Mouse (Mus musculus) MEL (cell line): ENCODE measurements around the gene Tbc1d2b. TPM values are rescaled to one million over a fixed set of nuclear protein-coding genes. Genes with fewer than 3 reads are reported as not detected.
A peak's percentile ranks its signal among the peaks of the same experiment; 100 is the strongest.

Source experiments
- DNase-seq: peaks from one replicate; pipeline ENCODE4 v3.0.0; 2011; ENCODE audit warnings: low read depth, low spot score
- H3K27ac ChIP-seq: 2 replicates; pipeline ENCODE4 v1.5.1; 2012; ENCODE audit warnings: low read depth, mild to moderate bottlenecking, control low read depth, low read length, moderate library complexity; ENCODE audit not compliant: control insufficient read depth
- H3K27me3 ChIP-seq, 2 experiments: fragments of 150-350 bp in 1 of 2; sonication (generic) in 1 of 2; 2 replicates each; pipeline ENCODE4 v1.6.1; 2012; ENCODE audit warnings: low read length in 2 of 2, mild to moderate bottlenecking in 2 of 2, improper control_type of control experiment in 1 of 2, moderate library complexity in 1 of 2; ENCODE audit not compliant: insufficient read depth in 2 of 2, control insufficient read depth in 1 of 2
- H3K36me3 ChIP-seq, 2 experiments: 2 replicates each; pipeline ENCODE4 v1.6.1; 2012 to 2014; ENCODE audit warnings: low read length in 2 of 2, improper control_type of control experiment in 1 of 2, inconsistent platforms in 1 of 2, mild to moderate bottlenecking in 1 of 2; ENCODE audit not compliant: insufficient read depth in 2 of 2, control insufficient read depth in 1 of 2
- H3K4me1 ChIP-seq, 2 experiments: fragments of 150-350 bp in 1 of 2; sonication (generic) in 1 of 2; 2 replicates each; pipeline ENCODE4 v1.6.1; 2012; ENCODE audit warnings: low read length in 2 of 2, improper control_type of control experiment in 1 of 2, mild to moderate bottlenecking in 1 of 2; ENCODE audit not compliant: insufficient read depth in 2 of 2, control insufficient read depth in 1 of 2
- H3K4me3 ChIP-seq, 2 experiments: fragments of 150-350 bp in 1 of 2; sonication (generic) in 1 of 2; 2 replicates each; pipeline ENCODE4 v1.5.1; 2012; ENCODE audit warnings: low read depth in 2 of 2, low read length in 2 of 2, mild to moderate bottlenecking in 2 of 2, moderate library complexity in 2 of 2, control low read depth in 1 of 2, improper control_type of control experiment in 1 of 2; ENCODE audit not compliant: control insufficient read depth in 1 of 2, insufficient read depth in 1 of 2
- H3K79me2 ChIP-seq: 2 replicates; pipeline ENCODE4 v1.6.1; 2012; ENCODE audit warnings: mild to moderate bottlenecking, low read length, moderate library complexity; ENCODE audit not compliant: control insufficient read depth, poor library complexity, insufficient read depth
- H3K9ac ChIP-seq: 2 replicates; pipeline ENCODE4 v1.6.1; 2012; ENCODE audit warnings: low read depth, mild to moderate bottlenecking, control low read depth, low read length, moderate library complexity; ENCODE audit not compliant: control insufficient read depth, poor library complexity, severe bottlenecking
- H3K9me3 ChIP-seq: fragments of 150-350 bp; sonication (generic); replicated peaks from 2 replicates; pipeline ENCODE4 v1.6.1; 2012; ENCODE audit warnings: mild to moderate bottlenecking, low read length, improper control_type of control experiment, moderate library complexity; ENCODE audit not compliant: insufficient read depth
- BHLHE40 ChIP-seq: IDR thresholded peaks from 2 replicates; pipeline ENCODE4 v1.6.1; 2012; ENCODE audit warnings: low read depth, mild to moderate bottlenecking, inconsistent platforms, low read length, improper control_type of control experiment, borderline replicate concordance
- CHD1 ChIP-seq: IDR thresholded peaks from 2 replicates; pipeline ENCODE4 v1.6.1; 2012; ENCODE audit warnings: low read depth, mild to moderate bottlenecking, inconsistent platforms, low read length, improper control_type of control experiment
- CTCF ChIP-seq, 3 experiments: IDR thresholded peaks in 2 of 3; conservative IDR thresholded peaks in 1 of 3; 2 replicates each; pipeline ENCODE4 v1.5.1; 2011 to 2012; ENCODE audit warnings: low read length in 3 of 3, low read depth in 2 of 3, mild to moderate bottlenecking in 2 of 3, improper control_type of control experiment in 1 of 3, inconsistent platforms in 1 of 3, mixed read lengths in 1 of 3, moderate library complexity in 1 of 3; ENCODE audit not compliant: control insufficient read depth in 1 of 3, insufficient read depth in 1 of 3, poor library complexity in 1 of 3, severe bottlenecking in 1 of 3
- ETS1 ChIP-seq: IDR thresholded peaks from 2 replicates; pipeline ENCODE4 v1.6.1; 2012; ENCODE audit warnings: low read depth, mild to moderate bottlenecking, inconsistent platforms, low read length, improper control_type of control experiment, moderate library complexity
- HCFC1 ChIP-seq: IDR thresholded peaks from 2 replicates; pipeline ENCODE4 v1.6.1; 2012; ENCODE audit warnings: low read depth, mild to moderate bottlenecking, inconsistent platforms, low read length, improper control_type of control experiment, moderate library complexity
- KAT2A ChIP-seq: conservative IDR thresholded peaks from 2 replicates; pipeline ENCODE4 v1.6.1; 2012; ENCODE audit warnings: low read depth, low read length, improper control_type of control experiment, inconsistent platforms
- MAFK ChIP-seq: IDR thresholded peaks from 2 replicates; pipeline ENCODE4 v1.6.1; 2011; ENCODE audit warnings: low read depth, mild to moderate bottlenecking, low read length, improper control_type of control experiment, borderline replicate concordance
- MEF2A ChIP-seq: IDR thresholded peaks from 2 replicates; pipeline ENCODE4 v1.6.1; 2014; ENCODE audit warnings: low read depth, mild to moderate bottlenecking, inconsistent platforms, low read length, improper control_type of control experiment; ENCODE audit not compliant: poor library complexity, insufficient replicate concordance, severe bottlenecking; ENCODE audit errors: extremely low read depth
- SIN3A ChIP-seq: IDR thresholded peaks from 2 replicates; pipeline ENCODE4 v1.6.1; 2012; ENCODE audit warnings: low read length, improper control_type of control experiment, inconsistent platforms
- SMC3 ChIP-seq: IDR thresholded peaks from 2 replicates; pipeline ENCODE4 v1.6.1; 2011; ENCODE audit warnings: low read depth, low read length, improper control_type of control experiment
- TCF12 ChIP-seq: IDR thresholded peaks from 2 replicates; pipeline ENCODE4 v1.6.1; 2014; ENCODE audit warnings: low read depth, mild to moderate bottlenecking, inconsistent platforms, low read length, improper control_type of control experiment, moderate library complexity
- UBTF ChIP-seq: IDR thresholded peaks from 2 replicates; pipeline ENCODE4 v1.6.1; 2012; ENCODE audit warnings: low read depth, mild to moderate bottlenecking, inconsistent platforms, low read length, improper control_type of control experiment, moderate library complexity, borderline replicate concordance; ENCODE audit not compliant: insufficient read depth
- USF1 ChIP-seq: IDR thresholded peaks from 2 replicates; pipeline ENCODE4 v1.6.1; 2014; ENCODE audit warnings: low read depth, mild to moderate bottlenecking, inconsistent platforms, low read length, improper control_type of control experiment, moderate library complexity
- USF2 ChIP-seq, 2 experiments: IDR thresholded peaks; 2 replicates each; pipeline ENCODE4 v1.6.1; 2011 to 2012; ENCODE audit warnings: improper control_type of control experiment in 2 of 2, low read length in 2 of 2, borderline replicate concordance in 1 of 2, inconsistent platforms in 1 of 2, low read depth in 1 of 2, mild to moderate bottlenecking in 1 of 2; ENCODE audit not compliant: insufficient read depth in 1 of 2
- ZC3H11A ChIP-seq: IDR thresholded peaks from 2 replicates; pipeline ENCODE4 v1.6.1; 2012; ENCODE audit warnings: low read depth, mild to moderate bottlenecking, inconsistent platforms, low read length, improper control_type of control experiment
- ZKSCAN1 ChIP-seq: IDR thresholded peaks from 2 replicates; pipeline ENCODE4 v1.6.1; 2012; ENCODE audit warnings: low read depth, mild to moderate bottlenecking, inconsistent platforms, low read length, improper control_type of control experiment, moderate library complexity
- ZMIZ1 ChIP-seq: IDR thresholded peaks from 2 replicates; pipeline ENCODE4 v1.6.1; 2012; ENCODE audit warnings: low read depth, mild to moderate bottlenecking, inconsistent platforms, low read length, improper control_type of control experiment, moderate library complexity
- polyA plus RNA-seq, 2 experiments: library from polyadenylated mRNA; stranded (reverse) in 1 of 2; unstranded in 1 of 2; fragments of >175 nt in 1 of 2; fragments of >200 nt in 1 of 2; gene quantifications; 2 replicates each; pipeline versions ENCODE4 v1.2.1 to v1.2.4; 2012; ENCODE audit warnings: low replicate concordance in 2 of 2, low read depth in 1 of 2; ENCODE audit not compliant: insufficient read length in 2 of 2, insufficient read depth in 1 of 2, missing spikeins in 1 of 2
- total RNA-seq: library from RNA; depleted of rRNA; stranded (reverse); fragments of 300-350 nt; gene quantifications from 2 replicates; pipeline ENCODE4 v1.2.3, GENCODE M21; 2012

The Tbc1d2b gene
- total and polyA plus RNA-seq, 3 experiments, result 7.1 to 12.6 TPM; not detected in 1

GRCm38 (mm10) chr9:90266926-90267325 is 3.7 kb downstream of the Tbc1d2b start (continued):
- TF ChIP-seq SIN3A, result no peak
- no peak for TF ChIP-seq USF1
- no peak for TF ChIP-seq MEF2A
- no peak for TF ChIP-seq HCFC1

- Histone ChIP-seq H3K27ac (peak overlapping the region; percentile 7; the same call in 1 of the 2 replicates), H3K4me3 (no peak overlapping the region), H3K79me2 (peaks cover 26% of the 10 kb centered on the region), H3K4me1 (peaks cover 41 to 44% of the 10 kb centered on the region in 2 experiments), H3K9me3 (no peaks in the 10 kb centered on the region), H3K36me3 (peaks cover 12 to 53% of the 10 kb centered on the region in 2 experiments), H3K27me3 (no peaks in the 10 kb centered on the region), H3K9ac (no peak overlapping the region)
- DNase-seq, result no peak
- no peak for TF ChIP-seq BHLHE40
- TF ChIP-seq, all 39 proteins: peak for 0
Measured at GRCm38 (mm10) chr9:90266059-90266458, 4.5 kb downstream of the Tbc1d2b start.

GRCm38 (mm10) chr9:90265322-90266039 is 5.1 kb downstream of the Tbc1d2b start:
- Histone ChIP-seq H3K9ac (no peak overlapping the region), H3K4me3 (no peak overlapping the region), H3K79me2 (peaks cover 29% of the 10 kb centered on the region), H3K27me3 (no peaks in the 10 kb centered on the region), H3K36me3 (peaks cover 12 to 57% of the 10 kb centered on the region in 2 experiments), H3K9me3 (no peaks in the 10 kb centered on the region), H3K4me1 (peaks cover 47 to 48% of the 10 kb centered on the region in 2 experiments), H3K27ac (peak overlapping the region; percentile 7; the same call in 1 of the 2 replicates)
- 0 out of 2 replicates have a peak, but pooled peaks have one; percentile 5 for TF ChIP-seq ETS1
- no peak for TF ChIP-seq BHLHE40
- no peak for TF ChIP-seq UBTF
- DNase-seq, result no peak

GRCm38 (mm10) chr9:90263340-90263679 is 7.3 kb downstream of the Tbc1d2b start:
- H3K4me1 ChIP-seq, result peaks cover 53 to 59% of the 10 kb centered on the region in 2 experiments
- H3K79me2 ChIP-seq, result peaks cover 19% of the 10 kb centered on the region; the same call in 1 of the 2 replicates
- H3K27me3 ChIP-seq, result no peaks in the 10 kb centered on the region
- no peaks in the 10 kb centered on the region for H3K9me3 ChIP-seq
- no peak overlapping the region for H3K4me3 ChIP-seq
- no peak for DNase-seq
- H3K36me3 ChIP-seq, result peaks cover 14 to 63% of the 10 kb centered on the region in 2 experiments
- H3K27ac ChIP-seq, result peak overlapping the region; percentile 80; the same call in 1 of the 2 replicates
- no peak overlapping the region for H3K9ac ChIP-seq
- TF ChIP-seq UBTF, result no peak
- no peak for TF ChIP-seq MAFK
- no peak for TF ChIP-seq USF2 (IDR thresholded peaks at IDR 0.05; ENCODE audit: borderline replicate concordance in 1 of 2, insufficient read depth in 1 of 2, low read depth in 1 of 2, low read length in 2 of 2)
- TF ChIP-seq ZKSCAN1, result no peak
- TF ChIP-seq USF1, result no peak
- no peak for TF ChIP-seq CHD1
- no peak for TF ChIP-seq ZMIZ1
- no peak for TF ChIP-seq TCF12
- TF ChIP-seq KAT2A, result no peak
- TF ChIP-seq ZC3H11A, result no peak
- TF ChIP-seq SMC3, result no peak
- no peak for TF ChIP-seq HCFC1
- TF ChIP-seq CTCF (IDR thresholded peaks at IDR 0.05 in 2 of 3, conservative IDR thresholded peaks at IDR 0.05 in 1 of 3; ENCODE audit: control insufficient read depth in 1 of 3, insufficient read depth in 1 of 3, low read depth in 2 of 3, low read length in 3 of 3, poor library complexity in 1 of 3, severe bottlenecking in 1 of 3), result no peak
